In the genomic region with DNA sequence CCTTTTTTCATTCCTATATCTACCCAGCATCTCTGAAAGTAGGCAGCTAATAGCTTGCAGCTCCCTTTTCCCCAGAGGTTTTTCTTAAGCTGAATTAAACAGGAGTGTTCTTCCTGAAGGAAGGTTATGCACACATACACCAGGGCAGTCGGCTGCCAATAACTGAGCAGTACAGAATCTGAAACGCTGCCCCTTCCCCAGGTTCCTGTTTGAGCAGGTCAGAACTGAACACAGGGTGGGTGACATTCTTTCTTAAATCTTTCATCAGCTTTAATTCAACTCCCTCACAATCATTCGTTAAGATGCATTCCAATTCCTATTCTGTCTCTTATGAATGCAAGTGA, we compare ENCODE assay signal across 15 mouse cellular contexts.
DNase-seq lines count a peak whose midpoint lies in the region; ATAC-seq and TF ChIP-seq lines count a peak whose summit lies in the region.
"Had no signal": no experiment of that assay in that cellular context is flagged by ENCODE, and none has a peak within 500 bp of the region (broad histone marks: within the 10 kb centered on the region; RNA-seq: fewer than 3 reads in every experiment).

No protein-coding gene starts in this region.

- peak; percentile 3 for DNase-seq in retina, postnatal 1 day
- no peak for DNase-seq in retina, embryonic 14.5 days (ENCODE audit: low spot score)
- DNase-seq in lung, adult 2 months: no peak
- no peak for DNase-seq in left cerebral cortex, adult 11 months (ENCODE audit: low spot score)
- no peak for DNase-seq in kidney, adult 2 months
- DNase-seq in kidney, adult 9 months: no peak
- DNase-seq: cerebellum, adult 8-10 months; heart, postnatal 4 days; right cerebral cortex, postnatal 4 days; thymus, postnatal 25 days had no signal

- no peak for TF ChIP-seq CTCF in lung, adult 2 months (IDR thresholded peaks at IDR 0.05; ENCODE audit: insufficient read depth, low read length)
- no peak for TF ChIP-seq CTCF in kidney, adult 2 months (conservative IDR thresholded peaks at IDR 0.05; ENCODE audit: insufficient read depth, insufficient read length, low read depth, low read length)

- no peak overlapping the region for H3K27ac ChIP-seq in forebrain, embryonic 16.5 days (ENCODE audit: low read length)
- peak overlapping the region; percentile 79 for H3K27ac ChIP-seq in limb, embryonic 12.5 days
- no peak overlapping the region for H3K27ac ChIP-seq in kidney, adult 2 months (ENCODE audit: insufficient read depth, low read depth, low read length)
- H3K27ac ChIP-seq: kidney, postnatal 0 days; stomach, embryonic 15.5 days had no signal

- no peak for TF ChIP-seq POLR2A in lung, adult 2 months (IDR thresholded peaks at IDR 0.05; ENCODE audit: borderline replicate concordance, extremely low read depth, low read depth, low read length)
- no peak for TF ChIP-seq POLR2A in kidney, adult 2 months (IDR thresholded peaks at IDR 0.05; ENCODE audit: low read depth, low read length)

- no peak for ATAC-seq in forebrain, embryonic 16.5 days
- ATAC-seq in limb, embryonic 12.5 days (ENCODE audit: insufficient number of reproducible peaks, insufficient read depth, low FRiP score, low TSS enrichment, low read depth): peak; percentile 76; the same call in 1 of the 2 replicates
- ATAC-seq: activated CD4-positive, CD25-positive, alpha-beta regulatory T cell, adult 4 months had no signal

- no peak overlapping the region for H3K4me3 ChIP-seq in forebrain, embryonic 16.5 days (replicated peaks; ENCODE audit: low read length)
- 0 out of 2 replicates have a peak overlapping the region, but pooled peaks have one; percentile 6 for H3K4me3 ChIP-seq in limb, embryonic 12.5 days (replicated peaks)
- no peak overlapping the region for H3K4me3 ChIP-seq in lung, adult 2 months (replicated peaks; ENCODE audit: extremely low read depth, low read depth, low read length)
- no peak overlapping the region for H3K4me3 ChIP-seq in kidney, adult 2 months (ENCODE audit: insufficient read depth, low read depth, low read length)
- H3K4me3 ChIP-seq: stomach, embryonic 15.5 days had no signal

- H3K27me3 ChIP-seq in forebrain, embryonic 16.5 days (replicated peaks; ENCODE audit: control insufficient read depth, insufficient read depth, low read length): no peaks in the 10 kb centered on the region
- H3K27me3 ChIP-seq in limb, embryonic 12.5 days: no peaks in the 10 kb centered on the region
- no peaks in the 10 kb centered on the region for H3K27me3 ChIP-seq in kidney, adult 2 months (replicated peaks; ENCODE audit: control insufficient read depth, insufficient read depth, low read length)
- H3K27me3 ChIP-seq: stomach, embryonic 15.5 days had no signal

- peaks cover 15% of the 10 kb centered on the region for H3K4me1 ChIP-seq in forebrain, embryonic 16.5 days (replicated peaks; ENCODE audit: control insufficient read depth, insufficient read depth, low read length)
- peaks cover 22% of the 10 kb centered on the region for H3K4me1 ChIP-seq in limb, embryonic 12.5 days (replicated peaks)
- H3K4me1 ChIP-seq in lung, adult 2 months (ENCODE audit: control insufficient read depth, insufficient read depth, low read length): no peaks in the 10 kb centered on the region
- no peaks in the 10 kb centered on the region for H3K4me1 ChIP-seq in kidney, adult 2 months (ENCODE audit: control insufficient read depth, insufficient read depth, low read length)
- H3K4me1 ChIP-seq: stomach, embryonic 15.5 days had no signal

- WGBS in forebrain, embryonic 16.5 days: 22% methylated on average over 3 of the region's 3 CpGs
- WGBS in limb, embryonic 12.5 days: 21% methylated on average over 3 of the region's 3 CpGs
- 48% methylated on average over 3 of the region's 3 CpGs for WGBS in lung, adult 2 months
- 46% methylated on average over 3 of the region's 3 CpGs for WGBS in kidney, adult 2 months

- peak overlapping the region; percentile 28 for H3K4me2 ChIP-seq in forebrain, embryonic 16.5 days (ENCODE audit: low read length)
- H3K4me2 ChIP-seq in limb, embryonic 12.5 days: peak overlapping the region; percentile 42
- H3K4me2 ChIP-seq: stomach, embryonic 15.5 days had no signal

- H3K9ac ChIP-seq in forebrain, embryonic 16.5 days (replicated peaks; ENCODE audit: low read depth, low read length): no peak overlapping the region
- H3K9ac ChIP-seq in limb, embryonic 12.5 days (replicated peaks): no peak overlapping the region
- H3K9ac ChIP-seq: stomach, embryonic 15.5 days had no signal

- no peaks in the 10 kb centered on the region for H3K36me3 ChIP-seq in forebrain, embryonic 16.5 days (ENCODE audit: control insufficient read depth, insufficient read depth)
- H3K36me3 ChIP-seq in limb, embryonic 12.5 days: no peaks in the 10 kb centered on the region
- no peaks in the 10 kb centered on the region for H3K36me3 ChIP-seq in kidney, adult 2 months (ENCODE audit: control insufficient read depth, insufficient read depth, low read length)
- H3K36me3 ChIP-seq: stomach, embryonic 15.5 days had no signal

- no peaks in the 10 kb centered on the region for H3K9me3 ChIP-seq in forebrain, embryonic 16.5 days (ENCODE audit: control insufficient read depth, low read length)
- no peaks in the 10 kb centered on the region for H3K9me3 ChIP-seq in limb, embryonic 12.5 days
- H3K9me3 ChIP-seq: stomach, embryonic 15.5 days had no signal
